Mouse (Mus musculus) erythroblast, embryonic 14.5 days (primary cell): Measurements from ENCODE around the gene Nav3. TPM values are rescaled to one million over a fixed set of nuclear protein-coding genes. Genes with fewer than 3 reads are reported as not detected.

Source experiments
- H3K27me3 ChIP-seq: 2 replicates; pipeline ENCODE4 v1.6.1; 2012; ENCODE audit warnings: inconsistent platforms; ENCODE audit not compliant: control insufficient read depth
- H3K36me3 ChIP-seq: 2 replicates; pipeline ENCODE4 v1.6.1; 2012; ENCODE audit warnings: mild to moderate bottlenecking, inconsistent platforms; ENCODE audit not compliant: control insufficient read depth
- H3K4me1 ChIP-seq: 2 replicates; pipeline ENCODE4 v1.6.1; 2012; ENCODE audit warnings: inconsistent platforms; ENCODE audit not compliant: control insufficient read depth
- H3K4me3 ChIP-seq: replicated peaks from 2 replicates; pipeline ENCODE3; 2012; ENCODE audit warnings: moderate library complexity, mild to moderate bottlenecking, inconsistent platforms
- H3K9me3 ChIP-seq: 2 replicates; pipeline ENCODE4 v1.6.1; 2012; ENCODE audit warnings: low read length, inconsistent platforms, mixed read lengths; ENCODE audit not compliant: control insufficient read depth
- GATA1 ChIP-seq: IDR thresholded peaks from 2 replicates; pipeline ENCODE4 v1.6.1; 2012; ENCODE audit warnings: low read length, inconsistent platforms, mixed read lengths
- TAL1 ChIP-seq: IDR thresholded peaks from 3 replicates; pipeline ENCODE4 v1.6.1; 2012; ENCODE audit warnings: low read length, inconsistent platforms, mixed read lengths
- polyA plus RNA-seq: library from polyadenylated mRNA; stranded (reverse); fragments of >175 nt; gene quantifications from 2 replicates; pipeline ENCODE4 v1.2.3, GENCODE M21; 2012

The Nav3 gene
- polyA plus RNA-seq, 1 experiment: not detected

DNA sequence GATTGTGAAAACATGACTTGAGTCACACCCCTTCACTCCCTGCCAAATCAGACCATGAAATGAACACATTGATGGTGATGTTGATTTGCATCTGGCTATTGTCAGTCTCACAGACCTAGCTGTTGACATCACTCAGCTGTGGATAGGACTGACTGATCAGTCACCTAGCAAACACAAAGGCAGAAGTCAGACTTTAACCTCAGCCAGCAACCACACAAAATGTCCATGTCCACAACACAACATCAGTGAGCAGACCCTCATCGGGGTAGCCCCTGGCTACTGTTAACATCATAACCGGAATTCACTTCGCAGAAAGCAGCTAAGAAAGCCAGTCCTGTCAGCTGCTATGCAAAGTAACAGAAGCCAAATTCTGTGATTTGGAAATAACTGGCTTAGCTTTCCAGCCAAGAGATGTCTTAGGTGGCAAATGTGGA is 213.9 kb downstream of the Nav3 start:
- Histone ChIP-seq H3K9me3 (peaks cover 3% of the 10 kb centered on the region; the same call in 1 of the 2 replicates), H3K4me1 (no peaks in the 10 kb centered on the region), H3K4me3 (no peak overlapping the region), H3K36me3 (no peaks in the 10 kb centered on the region), H3K27me3 (no peaks in the 10 kb centered on the region)
- TF ChIP-seq GATA1 (no peak), TAL1 (no peak)

GRCm38 (mm10) chr10:110240667-110241066 is 215.3 kb downstream of the Nav3 start:
- no peak for TF ChIP-seq TAL1
- TF ChIP-seq GATA1: no peak
- H3K9me3 ChIP-seq: peaks cover 5% of the 10 kb centered on the region

DNA sequence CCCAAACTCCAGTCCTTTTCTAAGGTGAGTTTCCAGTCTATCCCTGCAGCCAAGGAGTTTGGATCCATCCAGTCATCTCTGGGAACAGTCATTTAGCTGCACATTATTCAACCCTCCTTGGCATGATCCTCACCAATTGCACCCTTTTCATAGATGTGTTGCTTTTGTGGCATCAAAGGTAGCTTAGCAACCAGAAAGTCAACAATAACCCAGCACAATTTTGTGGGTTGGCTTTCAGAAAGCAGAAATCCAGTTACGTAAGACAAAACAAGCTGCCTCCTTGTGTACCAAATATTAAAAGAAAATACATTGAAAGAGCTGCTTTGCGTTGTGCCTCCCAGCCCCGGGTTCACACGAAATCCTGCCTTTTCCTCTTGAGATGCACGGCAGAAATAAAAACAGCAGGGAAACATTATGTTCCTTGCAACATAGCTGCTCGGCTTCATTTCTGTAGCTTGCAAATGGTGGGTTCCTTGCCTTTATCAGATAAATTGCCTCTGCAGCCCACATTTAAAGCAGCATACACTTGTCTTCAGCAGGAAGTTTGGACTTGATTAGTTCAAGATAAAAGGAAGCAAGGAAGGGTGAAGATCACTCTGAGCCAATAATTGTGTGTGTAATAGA is 222.6 kb downstream of the Nav3 start:
- no peak overlapping the region for H3K4me3 ChIP-seq
- peaks cover 3% of the 10 kb centered on the region; the same call in 1 of the 2 replicates for H3K9me3 ChIP-seq
- TF ChIP-seq GATA1: no peak
- TF ChIP-seq TAL1: no peak
- no peaks in the 10 kb centered on the region for H3K4me1 ChIP-seq
- no peaks in the 10 kb centered on the region for H3K27me3 ChIP-seq
- H3K36me3 ChIP-seq: no peaks in the 10 kb centered on the region

More at GRCm38 (mm10) chr10:110240667-110241066, 215.3 kb downstream of the Nav3 start:
- Histone ChIP-seq H3K4me3 (no peak overlapping the region), H3K4me1 (no peaks in the 10 kb centered on the region), H3K27me3 (no peaks in the 10 kb centered on the region), H3K36me3 (no peaks in the 10 kb centered on the region)

DNA sequence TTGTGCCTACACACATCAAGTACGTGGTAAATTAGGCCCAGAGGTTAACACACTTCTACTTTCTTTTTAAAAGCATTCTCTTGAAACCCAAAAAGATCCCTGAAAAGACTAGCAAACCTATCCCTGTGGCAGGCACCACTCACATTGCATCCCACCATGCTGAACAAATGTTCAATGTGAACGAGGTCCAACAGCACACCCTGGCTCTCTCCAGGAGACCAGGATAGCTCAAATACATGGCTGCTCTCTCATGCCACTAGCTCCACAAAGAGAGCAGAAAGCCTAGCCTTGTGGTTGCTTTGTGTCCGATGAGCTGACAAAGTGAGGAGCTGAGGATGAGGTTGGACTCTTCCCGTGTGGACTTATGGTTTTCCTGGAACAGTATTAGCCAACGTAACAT is 249.6 kb downstream of the Nav3 start:
- no peak overlapping the region for H3K4me3 ChIP-seq
- no peaks in the 10 kb centered on the region for H3K27me3 ChIP-seq
- H3K4me1 ChIP-seq: no peaks in the 10 kb centered on the region
- no peak for TF ChIP-seq GATA1
- TF ChIP-seq TAL1: no peak
- H3K36me3 ChIP-seq: no peaks in the 10 kb centered on the region
- peaks cover 9% of the 10 kb centered on the region for H3K9me3 ChIP-seq

DNA sequence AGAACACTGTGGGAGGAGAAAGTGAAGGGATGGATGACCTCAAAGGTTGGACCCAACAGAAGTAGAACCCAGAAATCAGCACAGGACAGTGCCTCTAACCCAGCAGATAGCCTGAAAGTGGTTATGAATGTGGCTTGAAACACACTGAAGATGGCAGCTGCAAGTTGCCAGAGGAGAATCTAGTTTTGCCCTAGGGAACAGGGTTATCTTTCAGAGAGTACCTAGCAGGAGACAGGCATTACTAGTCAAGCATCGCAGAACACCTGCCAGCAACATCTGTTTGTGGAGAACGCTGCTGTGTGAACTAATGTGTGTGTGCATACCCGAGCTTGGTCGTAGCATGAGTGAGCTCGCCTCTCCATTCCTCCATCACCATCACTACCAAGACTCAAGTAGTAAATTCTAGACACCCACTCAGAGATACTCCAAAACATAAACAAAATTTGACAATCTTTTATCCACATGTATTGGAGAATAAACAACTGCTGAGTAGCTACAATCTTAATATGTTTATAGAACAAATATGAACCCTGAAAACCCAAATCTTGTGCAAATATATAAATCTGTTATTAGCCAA is 251.8 kb downstream of the Nav3 start:
- Histone ChIP-seq H3K4me1 (no peaks in the 10 kb centered on the region), H3K27me3 (no peaks in the 10 kb centered on the region), H3K9me3 (peaks cover 14% of the 10 kb centered on the region), H3K36me3 (no peaks in the 10 kb centered on the region), H3K4me3 (no peak overlapping the region)
- TF ChIP-seq TAL1 (no peak), GATA1 (no peak)

- H3K9me3 ChIP-seq: peaks cover 6% of the 10 kb centered on the region; the same call in 1 of the 2 replicates
- no peaks in the 10 kb centered on the region for H3K27me3 ChIP-seq
- no peaks in the 10 kb centered on the region for H3K36me3 ChIP-seq
- TF ChIP-seq GATA1 (no peak), TAL1 (no peak)
- H3K4me1 ChIP-seq: no peaks in the 10 kb centered on the region
- no peak overlapping the region for H3K4me3 ChIP-seq
Observed at GRCm38 (mm10) chr10:110192881-110193280, 263.1 kb downstream of the Nav3 start.

- Histone ChIP-seq H3K9me3 (peaks cover 6% of the 10 kb centered on the region; the same call in 1 of the 2 replicates), H3K27me3 (no peaks in the 10 kb centered on the region), H3K36me3 (no peaks in the 10 kb centered on the region), H3K4me3 (no peak overlapping the region), H3K4me1 (no peaks in the 10 kb centered on the region)
- TF ChIP-seq GATA1 (no peak), TAL1 (no peak)
Observed at GRCm38 (mm10) chr10:110192026-110192805, 263.8 kb downstream of the Nav3 start.

DNA sequence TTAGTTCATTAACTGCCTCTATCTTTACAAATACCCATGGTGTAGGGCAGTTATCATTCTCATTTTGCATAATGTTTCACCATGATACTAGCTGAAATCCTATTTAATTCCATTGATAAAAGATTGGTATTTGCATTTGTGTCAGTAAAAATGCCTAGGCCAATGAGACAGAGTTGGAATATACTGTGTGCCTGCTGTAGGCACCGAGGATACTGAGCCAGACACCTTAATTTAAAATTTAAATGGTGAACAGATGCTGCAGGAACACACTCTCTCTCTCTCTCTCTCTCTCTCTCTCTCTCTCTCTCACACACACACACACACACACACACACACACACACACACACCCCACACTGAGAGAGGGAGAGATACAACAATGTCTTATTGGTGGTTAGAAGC is 269.8 kb downstream of the Nav3 start:
- Histone ChIP-seq H3K4me3 (no peak overlapping the region), H3K4me1 (no peaks in the 10 kb centered on the region), H3K36me3 (no peaks in the 10 kb centered on the region), H3K9me3 (peaks cover 4% of the 10 kb centered on the region; the same call in 1 of the 2 replicates), H3K27me3 (no peaks in the 10 kb centered on the region)
- TF ChIP-seq TAL1: no peak
- no peak for TF ChIP-seq GATA1

DNA sequence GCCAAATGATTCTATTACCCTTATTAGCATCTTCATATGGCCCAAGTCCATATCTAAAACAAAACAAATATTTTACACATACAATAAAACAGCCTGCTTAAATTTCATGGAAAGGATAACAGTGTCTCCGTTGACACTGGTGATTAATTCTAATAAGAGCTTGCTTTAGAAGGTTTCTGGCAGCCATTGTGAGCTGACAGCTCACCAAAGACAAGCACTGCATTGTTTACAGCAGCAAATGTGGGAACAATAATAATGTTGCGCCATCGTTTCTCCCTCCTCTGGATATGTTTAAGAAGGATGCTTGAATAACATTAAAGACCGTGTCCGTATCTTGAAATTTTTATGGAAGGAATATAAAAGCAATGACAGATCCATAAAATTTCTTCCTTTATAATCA is 280.1 kb downstream of the Nav3 start:
- peaks cover 2% of the 10 kb centered on the region; the same call in 1 of the 2 replicates for H3K9me3 ChIP-seq
- H3K27me3 ChIP-seq: no peaks in the 10 kb centered on the region
- H3K4me1 ChIP-seq: no peaks in the 10 kb centered on the region
- no peak overlapping the region for H3K4me3 ChIP-seq
- no peak for TF ChIP-seq GATA1
- TF ChIP-seq TAL1: no peak
- no peaks in the 10 kb centered on the region for H3K36me3 ChIP-seq
